Mouse (Mus musculus) thymus, adult 2 months (tissue): ENCODE data around the gene Neu2.

Source experiments
- CTCF ChIP-seq: fragments of 200-500 bp; IDR thresholded peaks from 2 replicates; pipeline ENCODE4 v1.5.1; 2012; ENCODE audit warnings: mild to moderate bottlenecking, control low read depth, low read length, moderate library complexity, borderline replicate concordance; ENCODE audit not compliant: control insufficient read depth, poor library complexity, insufficient read depth; ENCODE audit errors: extremely low read depth
- POLR2A ChIP-seq: fragments of 200-500 bp; IDR thresholded peaks from 2 replicates; pipeline ENCODE4 v1.6.1; 2012; ENCODE audit warnings: mild to moderate bottlenecking, low read length, control low read depth, moderate library complexity; ENCODE audit not compliant: control insufficient read depth, poor library complexity, insufficient read depth; ENCODE audit errors: extremely low read depth

DNA sequence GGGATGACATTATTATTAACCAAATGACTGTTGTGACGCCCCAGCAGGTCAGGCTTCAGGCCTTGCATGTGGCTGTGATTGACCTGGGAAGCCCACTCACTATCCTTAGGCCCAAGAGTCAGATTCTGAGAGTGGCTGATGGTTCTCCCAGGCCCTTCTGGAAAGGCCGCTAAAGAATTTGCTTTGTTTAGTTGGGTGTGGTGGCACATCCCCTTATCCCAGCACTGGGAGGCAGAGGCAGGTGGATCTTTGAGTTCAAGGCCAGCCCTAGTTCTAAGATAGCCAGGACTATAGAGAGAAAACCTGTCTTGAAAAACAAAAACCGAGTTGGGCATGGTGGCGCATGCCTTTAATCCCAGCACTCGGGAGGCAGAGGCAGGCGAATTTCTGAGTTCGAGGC lies 15.4 kb downstream of the Neu2 start:
- TF ChIP-seq POLR2A (no peak), CTCF (no peak)
